In genomic region chr3:57574885-57575659, GRCm38 (mm10) we compare ENCODE assay signal across 8 mouse cellular contexts. TPM values are rescaled to one million over a fixed set of nuclear protein-coding genes. Genes with fewer than 3 reads are reported as not detected.
DNase-seq lines count a peak whose midpoint lies in the region; ATAC-seq and TF ChIP-seq lines count a peak whose summit lies in the region.

No protein-coding gene starts in this region.

- H3K4me1 ChIP-seq in CH12.LX (ENCODE audit: control insufficient read depth in 1 of 2, insufficient read depth in 2 of 2), result peaks cover 3 to 41% of the 10 kb centered on the region in 2 experiments; a peak in 2 of 4 replicates
- no peaks in the 10 kb centered on the region; the same call in 1 of the 2 replicates for H3K4me1 ChIP-seq in forebrain, embryonic 14.5 days (ENCODE audit: control insufficient read depth, insufficient read depth, low read length)
- peaks cover 27% of the 10 kb centered on the region for H3K4me1 ChIP-seq in lung, embryonic 15.5 days

- peaks cover 0 to 29% of the 10 kb centered on the region in 2 experiments for H3K36me3 ChIP-seq in CH12.LX (replicated peaks in 1 of 2; ENCODE audit: control insufficient read depth in 1 of 2, insufficient read depth in 1 of 2, low read length in 1 of 2)
- 0 out of 2 replicates have a peak, but pooled peaks cover 3% of the 10 kb centered on the region for H3K36me3 ChIP-seq in forebrain, embryonic 14.5 days (ENCODE audit: control insufficient read depth, insufficient read depth, low read length)
- H3K36me3 ChIP-seq in lung, embryonic 15.5 days, result peaks cover 4% of the 10 kb centered on the region; the same call in 1 of the 2 replicates

- peaks cover 44% of the 10 kb centered on the region for H3K79me2 ChIP-seq in CH12.LX (replicated peaks; ENCODE audit: control insufficient read depth, extremely low read depth, insufficient read depth, poor library complexity, severe bottlenecking)

- peak overlapping the region; percentile 85 for H3K9ac ChIP-seq in CH12.LX (ENCODE audit: insufficient read depth, low read depth)
- peak overlapping the region; percentile 77 for H3K9ac ChIP-seq in forebrain, embryonic 14.5 days (ENCODE audit: low read length)
- H3K9ac ChIP-seq in lung, embryonic 15.5 days, result peak overlapping the region; percentile 91

- dilution Hi-C loops in CH12.LX (cut with MboI; ENCODE audit: extremely low pct_ligation_motif_present, extremely low pct_unique_long_range_greater_than_20kb, low sequenced_read_pairs), result no loop called here

- ATAC-seq in forebrain, embryonic 14.5 days, result peak; percentile 64
- peak; percentile 70 for ATAC-seq in lung, embryonic 15.5 days (ENCODE audit: borderline replicate concordance, extremely low read depth, low FRiP score, low TSS enrichment)
- no peak; the same call in 1 of the 2 replicates for ATAC-seq in monocyte, adult 5-6 weeks (replicated peaks; ENCODE audit: insufficient number of reproducible peaks, low FRiP score, low TSS enrichment, poor library complexity, severe bottlenecking)

- no peak for TF ChIP-seq CTCF in CH12.LX (conservative IDR thresholded peaks at IDR 0.05 in 1 of 2, IDR thresholded peaks at IDR 0.05 in 1 of 2; ENCODE audit: low read depth in 2 of 2, low read length in 2 of 2)

- no peaks in the 10 kb centered on the region for H3K9me3 ChIP-seq in CH12.LX (replicated peaks; ENCODE audit: low read length)
- no peaks in the 10 kb centered on the region for H3K9me3 ChIP-seq in forebrain, embryonic 14.5 days (replicated peaks; ENCODE audit: control insufficient read depth, low read length)
- H3K9me3 ChIP-seq in lung, embryonic 15.5 days, result no peaks in the 10 kb centered on the region

- in situ Hi-C loops in CH12.LX (cut with MboI; ENCODE audit: low pct_ligation_motif_present, low pct_unique_long_range_greater_than_20kb, low sequenced_read_pairs), result loop anchor here (5.0 kb wide), 1 partner anchor 103 kb away; no protein-coding TSS in a partner anchor

- intact Hi-C loops in heart, postnatal 10 days (cut with DNase I), result loop anchor here (2.0 to 5.0 kb wide), 2 partner anchors 43 to 64 kb away; no protein-coding TSS in a partner anchor

- H3K4me3 ChIP-seq in CH12.LX (replicated peaks in 1 of 3; ENCODE audit: low read depth in 2 of 3, low read length in 2 of 3, poor library complexity in 1 of 3), result peak overlapping the region; percentile 43 to 82 (median 78)
- peak overlapping the region; percentile 72 for H3K4me3 ChIP-seq in forebrain, embryonic 14.5 days (ENCODE audit: low read depth, low read length)
- peak overlapping the region; percentile 90 for H3K4me3 ChIP-seq in lung, embryonic 15.5 days

- peak; percentile 37 for DNase-seq in CH12.LX (ENCODE audit: extremely low read depth)
- peak; percentile 72 for DNase-seq in adrenal gland, postnatal 14 days
- DNase-seq in forebrain, embryonic 14.5 days (ENCODE audit: low spot score), result peak; percentile 68
- peak; percentile 72 for DNase-seq in heart, postnatal 10 days
- DNase-seq in kidney, postnatal 36 days, result peak; percentile 69 to 77
- DNase-seq in retina, embryonic 14.5 days (ENCODE audit: low spot score), result peak; percentile 62

- TF ChIP-seq RAD21 in CH12.LX (IDR thresholded peaks at IDR 0.05; ENCODE audit: low read depth, low read length), result no peak

- H3K27me3 ChIP-seq in CH12.LX (replicated peaks), result no peaks in the 10 kb centered on the region
- no peaks in the 10 kb centered on the region for H3K27me3 ChIP-seq in forebrain, embryonic 14.5 days (replicated peaks; ENCODE audit: control insufficient read depth, insufficient read depth, low read length)
- no peaks in the 10 kb centered on the region for H3K27me3 ChIP-seq in lung, embryonic 15.5 days

- peak overlapping the region; percentile 22 for H3K27ac ChIP-seq in CH12.LX (ENCODE audit: insufficient read depth, low read depth)
- H3K27ac ChIP-seq in forebrain, embryonic 14.5 days (ENCODE audit: low read depth, low read length), result peak overlapping the region; percentile 77
- peak overlapping the region; percentile 95 for H3K27ac ChIP-seq in lung, embryonic 15.5 days

- TF ChIP-seq POLR2A in CH12.LX (IDR thresholded peaks at IDR 0.05; ENCODE audit: low read depth, low read length), result no peak

- WGBS in forebrain, embryonic 14.5 days, result under 1% methylated on average over 58 of the region's 59 CpGs
- under 1% methylated on average over 58 of the region's 59 CpGs for WGBS in lung, embryonic 15.5 days

- peak overlapping the region; percentile 17; the same call in 1 of the 2 replicates for H3K4me2 ChIP-seq in CH12.LX (ENCODE audit: insufficient read depth, low read depth, poor library complexity, severe bottlenecking)
- H3K4me2 ChIP-seq in forebrain, embryonic 14.5 days (ENCODE audit: low read length), result peak overlapping the region; percentile 93
- peak overlapping the region; percentile 61 for H3K4me2 ChIP-seq in lung, embryonic 15.5 days

- TF ChIP-seq EP300 in CH12.LX (IDR thresholded peaks at IDR 0.05; ENCODE audit: low read length), result no peak

TF ChIP-seq in CH12.LX, 34 proteins besides CTCF, POLR2A, EP300 and RAD21:
- TF ChIP-seq MEF2A (IDR thresholded peaks at IDR 0.05; ENCODE audit: borderline replicate concordance, low read depth, low read length) (no peak; the same call in 1 of the 2 replicates), SIN3A (IDR thresholded peaks at IDR 0.05; ENCODE audit: low read length) (no peak), CHD1 (IDR thresholded peaks at IDR 0.05; ENCODE audit: low read depth, low read length) (no peak), TBP (conservative IDR thresholded peaks at IDR 0.05; ENCODE audit: low read depth, low read length) (no peak), MAX (IDR thresholded peaks at IDR 0.05; ENCODE audit: low read length) (no peak), TCF12 (IDR thresholded peaks at IDR 0.05; ENCODE audit: low read depth, low read length) (0 out of 2 replicates have a peak, but pooled peaks have one; percentile 4), MYC (IDR thresholded peaks at IDR 0.05; ENCODE audit: low read depth, low read length) (no peak), USF2 (conservative IDR thresholded peaks at IDR 0.05; ENCODE audit: low read depth, low read length) (no peak), IRF4 (IDR thresholded peaks at IDR 0.05; ENCODE audit: low read depth, low read length) (no peak; the same call in 1 of the 2 replicates), UBTF (IDR thresholded peaks at IDR 0.05; ENCODE audit: low read depth, low read length) (peak; percentile 30), BHLHE40 (IDR thresholded peaks at IDR 0.05; ENCODE audit: low read depth, low read length) (no peak), JUND (conservative IDR thresholded peaks at IDR 0.05; ENCODE audit: low read depth, low read length) (no peak), NRF1 (IDR thresholded peaks at IDR 0.05; ENCODE audit: low read depth, low read length) (no peak), PAX5 (IDR thresholded peaks at IDR 0.05; ENCODE audit: low read length) (no peak), USF1 (IDR thresholded peaks at IDR 0.05; ENCODE audit: low read depth, low read length) (no peak), NELFE (IDR thresholded peaks at IDR 0.05; ENCODE audit: low read depth, low read length) (no peak), GABPA (IDR thresholded peaks at IDR 0.05; ENCODE audit: insufficient replicate concordance, low read depth, low read length) (no peak), MXI1 (IDR thresholded peaks at IDR 0.05; ENCODE audit: low read depth, low read length) (no peak; the same call in 1 of the 2 replicates), ZMIZ1 (IDR thresholded peaks at IDR 0.05; ENCODE audit: low read depth, low read length) (no peak), POLR2AphosphoS2 (IDR thresholded peaks at IDR 0.05; ENCODE audit: low read depth, low read length) (no peak), MAFK (IDR thresholded peaks at IDR 0.05; ENCODE audit: insufficient replicate concordance, low read length) (no peak), ZKSCAN1 (IDR thresholded peaks at IDR 0.05; ENCODE audit: borderline replicate concordance, low read depth, low read length) (no peak), SMC3 (IDR thresholded peaks at IDR 0.05; ENCODE audit: low read depth, low read length) (no peak), KAT2A (IDR thresholded peaks at IDR 0.05; ENCODE audit: insufficient replicate concordance, low read length) (no peak), CHD2 (IDR thresholded peaks at IDR 0.05; ENCODE audit: low read length) (peak; percentile 64), JUN (IDR thresholded peaks at IDR 0.05; ENCODE audit: insufficient read depth, low read depth, low read length) (no peak), MAZ (IDR thresholded peaks at IDR 0.05; ENCODE audit: low read depth, low read length) (no peak), ETS1 (conservative IDR thresholded peaks at IDR 0.05; ENCODE audit: low read depth, low read length) (peak; percentile 10; the same call in 1 of the 2 replicates), E2F4 (IDR thresholded peaks at IDR 0.05; ENCODE audit: insufficient replicate concordance, low read depth, low read length) (no peak), ZNF384 (IDR thresholded peaks at IDR 0.05; ENCODE audit: low read depth, low read length) (no peak), HCFC1 (IDR thresholded peaks at IDR 0.05; ENCODE audit: low read depth, low read length) (no peak)

RNA-seq across cellular contexts. Expression of gene Wwtr1, which starts 0.6 kb away (rescaled TPM):
- total RNA-seq in CH12.LX (2012; rRNA removed), result 8.3 and 12.8 TPM in 2 replicates
- 14.8 and 16.2 TPM in 2 replicates for total RNA-seq in CH12.LX (2014; rRNA removed)
- polyA plus RNA-seq in CH12.LX (2012; ENCODE audit: insufficient read length, low read depth), result 13.3 and 13.5 TPM in 2 replicates
- total RNA-seq in adrenal gland, postnatal 14 days (2021), result 46.8 and 50.8 TPM in 2 replicates
- polyA plus RNA-seq in forebrain, embryonic 14.5 days (2014; fragmentation: Nextera tagmentation; extraction: Ambion mirVana), result 12.7 and 12.8 TPM in 2 replicates
- total RNA-seq in heart, postnatal 10 days (2021), result 10 to 100 TPM; 81.0 to 83.0 TPM
- polyA plus RNA-seq in lung, embryonic 15.5 days (2015; fragmentation: Nextera tagmentation; extraction: Ambion mirVana), result 23.6 and 25.1 TPM in 2 replicates
- 0.10 to 0.21 TPM in 2 of 3 replicates, not detected in the other for total RNA-seq in monocyte, adult 5-6 weeks (2017)

Comparison
In these comparisons a context has a peak if more than half of its experiments do, and no peak if none do; other contexts are left out.
1. H3K27ac ChIP-seq: peak in every context shown above with its lines; median percentile 95 in lung, embryonic 15.5 days; 77 in forebrain, embryonic 14.5 days; 22 in CH12.LX.
2. H3K4me2 ChIP-seq: peak in every context shown above with its lines; median percentile 93 in forebrain, embryonic 14.5 days; 61 in lung, embryonic 15.5 days; 17 in CH12.LX.